Mouse (Mus musculus) splenic B cell, adult 2 months (primary cell): ENCODE results near the gene Mri1.

ENCODE experiments used
- DNase-seq: peaks from one replicate; pipeline ENCODE4 v3.0.0-alpha.2; 2011; ENCODE audit warnings: low read depth, low spot score
- H3K27me3 ChIP-seq: 2 replicates; pipeline ENCODE4 v1.6.1; 2012; ENCODE audit warnings: mild to moderate bottlenecking, low read length, moderate library complexity, mixed read lengths; ENCODE audit not compliant: control insufficient read depth, poor library complexity, insufficient read depth, severe bottlenecking
- H3K36me3 ChIP-seq: 2 replicates; pipeline ENCODE4 v1.6.1; 2012; ENCODE audit warnings: mild to moderate bottlenecking, low read length, moderate library complexity, mixed read lengths; ENCODE audit not compliant: control insufficient read depth, poor library complexity, insufficient read depth, severe bottlenecking

Gene Mri1

GRCm38 (mm10) chr8:84220105-84220504 is 37.0 kb downstream of the Mri1 start:
- peak; percentile 71 for DNase-seq
- peaks cover 2% of the 10 kb centered on the region; the same call in 1 of the 2 replicates for H3K36me3 ChIP-seq
- no peaks in the 10 kb centered on the region for H3K27me3 ChIP-seq

- H3K27me3 ChIP-seq, result no peaks in the 10 kb centered on the region
Observed at GRCm38 (mm10) chr8:84218143-84218542, 39.0 kb downstream of the Mri1 start.

GRCm38 (mm10) chr8:84217206-84217605 is 39.9 kb downstream of the Mri1 start:
- Histone ChIP-seq H3K36me3 (peaks cover 2% of the 10 kb centered on the region; the same call in 1 of the 2 replicates), H3K27me3 (no peaks in the 10 kb centered on the region)
- no peak for DNase-seq

More at GRCm38 (mm10) chr8:84218143-84218542, 39.0 kb downstream of the Mri1 start:
- DNase-seq, result no peak
- H3K36me3 ChIP-seq, result peaks cover 2% of the 10 kb centered on the region; the same call in 1 of the 2 replicates

- Histone ChIP-seq H3K36me3 (peaks cover 6% of the 10 kb centered on the region), H3K27me3 (no peaks in the 10 kb centered on the region)
- no peak for DNase-seq
Observed at GRCm38 (mm10) chr8:84213277-84213676, 43.8 kb downstream of the Mri1 start.

GRCm38 (mm10) chr8:84211881-84212563 is 45.1 kb downstream of the Mri1 start:
- no peak for DNase-seq
- peaks cover 4% of the 10 kb centered on the region for H3K36me3 ChIP-seq
- no peaks in the 10 kb centered on the region for H3K27me3 ChIP-seq

- no peak for DNase-seq
- Histone ChIP-seq H3K36me3 (peaks cover 4% of the 10 kb centered on the region), H3K27me3 (no peaks in the 10 kb centered on the region)
Observed at GRCm38 (mm10) chr8:84211202-84211601, 45.9 kb downstream of the Mri1 start.

- H3K27me3 ChIP-seq, result no peaks in the 10 kb centered on the region
- peak; percentile 91 for DNase-seq
- H3K36me3 ChIP-seq, result peaks cover 4% of the 10 kb centered on the region; the same call in 1 of the 2 replicates
Observed at GRCm38 (mm10) chr8:84210167-84210791, 46.8 kb downstream of the Mri1 start.

- H3K36me3 ChIP-seq, result peaks cover 4% of the 10 kb centered on the region; the same call in 1 of the 2 replicates
- no peaks in the 10 kb centered on the region for H3K27me3 ChIP-seq
- peak; percentile 45 for DNase-seq
Observed at GRCm38 (mm10) chr8:84208381-84209380, 48.4 kb downstream of the Mri1 start.

GRCm38 (mm10) chr8:84207811-84208210 is 49.3 kb downstream of the Mri1 start:
- DNase-seq, result peak; percentile 52
- H3K27me3 ChIP-seq, result no peaks in the 10 kb centered on the region
- H3K36me3 ChIP-seq, result peaks cover 4% of the 10 kb centered on the region; the same call in 1 of the 2 replicates

- peak; percentile 46 for DNase-seq
- no peaks in the 10 kb centered on the region for H3K27me3 ChIP-seq
Observed at GRCm38 (mm10) chr8:84206666-84207065, 50.5 kb downstream of the Mri1 start.

GRCm38 (mm10) chr8:84205073-84205472 is 52.1 kb downstream of the Mri1 start:
- Histone ChIP-seq H3K36me3 (no peaks in the 10 kb centered on the region), H3K27me3 (no peaks in the 10 kb centered on the region)
- no peak for DNase-seq

More at GRCm38 (mm10) chr8:84206666-84207065, 50.5 kb downstream of the Mri1 start:
- peaks cover 3% of the 10 kb centered on the region; the same call in 1 of the 2 replicates for H3K36me3 ChIP-seq

- peak; percentile 73 for DNase-seq
- no peaks in the 10 kb centered on the region for H3K36me3 ChIP-seq
- no peaks in the 10 kb centered on the region for H3K27me3 ChIP-seq
Observed at GRCm38 (mm10) chr8:84203975-84204772, 53.0 kb downstream of the Mri1 start.

- Histone ChIP-seq H3K27me3 (no peaks in the 10 kb centered on the region), H3K36me3 (no peaks in the 10 kb centered on the region)
- peak; percentile 92 for DNase-seq
Observed at GRCm38 (mm10) chr8:84202938-84203917, 53.9 kb downstream of the Mri1 start.
